Mouse (Mus musculus) neural tube, embryonic 14.5 days (tissue): ENCODE results near the gene Ccl17. TPM values are rescaled to one million over a fixed set of nuclear protein-coding genes. Genes with fewer than 3 reads are reported as not detected.
"Not testable (repeated sequence)": the region's sequence is repeated elsewhere in the genome, so short reads cannot be mapped to it uniquely, and the experiment has no call there.

Source experiments
- ATAC-seq: fragments of 200-750 bp; cut with Nextera tagmentation; 2 replicates; pipeline ENCODE4 v1.8.0; 2017; ENCODE audit warnings: low read depth, mild to moderate bottlenecking, moderate TSS enrichment, moderate library complexity
- H3K27ac ChIP-seq: fragments of 300-500 bp; sonication (generic); 2 replicates; pipeline ENCODE4 v1.5.1; 2014; ENCODE audit warnings: low read depth, mild to moderate bottlenecking, control low read depth, low read length, moderate library complexity, mixed read lengths
- H3K27me3 ChIP-seq: fragments of 300-500 bp; sonication (generic); 2 replicates; pipeline ENCODE4 v1.6.1; 2014; ENCODE audit warnings: low read length; ENCODE audit not compliant: control insufficient read depth, insufficient read depth
- H3K36me3 ChIP-seq: fragments of 300-500 bp; sonication (generic); 2 replicates; pipeline ENCODE4 v1.6.1; 2014; ENCODE audit warnings: low read length, mixed read lengths; ENCODE audit not compliant: control insufficient read depth, insufficient read depth
- H3K4me1 ChIP-seq: fragments of 300-500 bp; sonication (generic); 2 replicates; pipeline ENCODE4 v1.6.1; 2014; ENCODE audit warnings: low read length; ENCODE audit not compliant: control insufficient read depth, insufficient read depth
- H3K4me2 ChIP-seq: fragments of 300-500 bp; sonication (generic); 2 replicates; pipeline ENCODE4 v1.6.1; 2014; ENCODE audit warnings: mild to moderate bottlenecking, low read depth, low read length, control low read depth
- H3K4me3 ChIP-seq: fragments of 300-500 bp; sonication (generic); 2 replicates; pipeline ENCODE4 v1.5.1; 2014; ENCODE audit warnings: low read depth, low read length, control low read depth, mixed read lengths
- H3K9ac ChIP-seq: fragments of 300-500 bp; sonication (generic); replicated peaks from 2 replicates; pipeline ENCODE4 v1.6.1; 2014; ENCODE audit warnings: low read depth, mild to moderate bottlenecking, control low read depth, low read length, mixed read lengths
- H3K9me3 ChIP-seq: fragments of 300-500 bp; sonication (generic); 2 replicates; pipeline ENCODE4 v1.6.1; 2016; ENCODE audit warnings: low read length; ENCODE audit not compliant: control insufficient read depth
- WGBS: fragments of 180-500 bp; shearing (Covaris S2); extraction: QIAGEN DNeasy Blood & Tissue Kit; methylation state at CpG from one replicate; pipeline ENCODE4 v1.1.7; 2014; 5-methylcytosine and 5-hydroxymethylcytosine counted together
- polyA plus RNA-seq: library from polyadenylated mRNA; unstranded; fragments of >200 nt; fragmentation: Nextera tagmentation; extraction: Ambion mirVana; gene quantifications from 2 replicates; pipeline ENCODE4 v1.2.1, GENCODE M21; 2014

The Ccl17 gene
- polyA plus RNA-seq, 1 experiment from 2014 or later, result 1.4 TPM

DNA sequence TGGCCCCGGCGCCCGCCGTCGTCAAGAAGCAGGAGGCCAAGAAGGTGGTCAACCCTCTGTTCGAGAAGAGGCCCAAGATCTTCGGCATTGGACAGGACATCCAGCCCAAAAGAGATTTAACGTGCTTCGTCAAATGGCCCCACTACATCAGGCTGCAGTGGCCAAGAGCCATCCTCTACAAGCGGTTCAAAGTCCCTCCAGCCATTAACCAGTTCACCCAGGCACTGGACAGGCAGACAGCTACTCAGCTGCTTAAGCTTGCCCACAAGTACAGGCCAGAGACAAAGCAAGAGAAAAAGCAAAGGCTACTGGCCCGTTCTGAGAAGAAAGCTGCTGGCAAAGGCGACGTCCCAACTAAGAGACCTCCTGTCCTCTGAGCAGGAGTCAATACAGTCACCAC, 25.5 kb downstream of the Ccl17 start:
- H3K36me3 ChIP-seq, H3K4me2 ChIP-seq, H3K9ac ChIP-seq, H3K27me3 ChIP-seq, H3K4me1 ChIP-seq, H3K27ac ChIP-seq, H3K4me3 ChIP-seq, ATAC-seq, H3K9me3 ChIP-seq: not testable (repeated sequence)
- 96% methylated on average over 13 of the region's 13 CpGs for WGBS

DNA sequence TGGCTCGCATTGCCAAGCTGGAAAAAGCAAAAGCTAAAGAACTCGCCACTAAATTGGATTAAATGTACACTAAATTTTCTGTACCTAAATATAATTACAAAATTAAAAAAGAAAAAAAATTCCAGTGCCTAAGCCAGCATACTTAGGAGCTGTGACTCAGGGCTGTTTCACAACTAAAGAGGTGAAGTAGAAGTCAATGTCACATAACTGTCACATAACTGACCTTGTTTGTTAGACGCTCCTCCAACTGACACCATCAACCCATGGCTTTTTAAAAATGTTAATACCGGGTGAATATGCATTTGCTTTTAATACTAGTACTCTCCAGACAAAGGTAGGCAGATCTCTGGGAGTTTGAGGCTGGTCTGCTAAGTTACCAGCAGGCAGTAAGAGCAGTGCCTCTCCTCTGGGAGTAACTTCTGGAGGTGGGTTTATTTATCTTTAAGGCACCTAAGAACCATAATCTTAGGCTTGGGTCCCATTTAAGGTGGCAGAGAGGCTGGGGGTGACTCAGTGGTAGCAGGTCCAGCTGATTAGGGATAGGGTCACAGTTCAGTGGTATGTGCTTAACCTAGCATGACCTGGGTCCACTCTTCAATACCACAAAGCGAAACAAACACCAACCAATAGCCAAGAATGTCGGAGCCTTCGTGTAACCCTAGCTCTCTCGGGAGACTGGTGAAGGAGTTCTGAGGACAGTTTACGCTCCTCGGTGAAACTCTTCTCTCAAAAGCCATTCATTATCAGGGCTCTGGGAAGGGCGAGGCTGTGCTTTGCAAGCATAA, 26.4 kb downstream of the Ccl17 start:
- no peak overlapping the region for H3K27ac ChIP-seq
- peaks cover 9% of the 10 kb centered on the region for H3K4me1 ChIP-seq
- ATAC-seq, result no peak
- 77% methylated on average over 11 of the region's 11 CpGs for WGBS
- peak overlapping the region; percentile 79 for H3K4me2 ChIP-seq
- H3K4me3 ChIP-seq, result no peak overlapping the region; the same call in 1 of the 2 replicates
- H3K27me3 ChIP-seq, result no peaks in the 10 kb centered on the region
- H3K36me3 ChIP-seq, result no peaks in the 10 kb centered on the region; the same call in 1 of the 2 replicates
- H3K9me3 ChIP-seq, result no peaks in the 10 kb centered on the region
- H3K9ac ChIP-seq, result peak overlapping the region; percentile 90; the same call in 1 of the 2 replicates

DNA sequence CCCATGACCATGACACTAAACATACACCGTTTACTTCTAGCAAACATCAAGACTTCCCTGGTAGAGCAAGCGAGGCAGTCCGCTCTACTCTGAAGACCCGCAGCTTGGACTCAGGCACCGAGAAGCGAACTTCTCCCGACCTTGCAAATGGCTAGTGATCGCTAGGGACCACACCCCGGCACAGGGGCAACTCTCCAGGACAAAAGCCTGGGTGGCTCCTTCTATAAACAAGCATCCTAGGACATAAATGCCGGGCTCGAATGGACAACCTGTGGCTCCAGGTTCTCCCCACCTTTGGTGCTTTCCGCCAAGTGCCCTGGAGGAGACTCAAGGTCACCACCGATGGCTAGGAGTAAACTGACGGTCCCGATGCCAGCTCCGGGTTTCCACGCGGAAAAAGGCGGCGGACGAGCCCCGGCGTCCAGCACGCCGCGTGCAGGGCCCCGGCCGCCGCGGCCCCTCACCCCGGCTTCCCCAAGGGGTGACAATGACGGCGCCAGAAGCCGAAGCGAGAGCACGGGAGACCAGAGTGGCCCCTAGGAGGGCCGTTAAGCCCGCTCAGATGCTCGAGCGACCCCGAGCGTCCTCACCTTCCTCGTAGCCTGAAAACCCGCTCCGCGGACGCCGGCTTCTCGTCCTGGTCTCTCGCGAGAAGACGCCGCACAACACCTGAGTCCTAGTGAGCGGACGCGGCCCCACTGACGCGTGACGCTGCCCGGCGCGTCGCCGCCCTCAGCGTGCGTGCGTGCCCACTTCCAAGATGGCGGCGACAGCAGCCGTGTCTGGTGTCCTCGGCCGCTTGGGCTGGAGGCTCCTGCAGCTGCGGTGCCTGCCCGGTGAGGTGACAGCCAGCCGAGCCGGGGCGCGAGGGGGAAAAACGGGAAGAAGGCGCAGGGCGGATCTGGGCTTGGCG, 27.7 kb downstream of the Ccl17 start, which contains the start of the genes Coq9 and Ciapin1:
Gene Coq9, plus strand, starts transcription at position 660 of the 913 bp plus-strand sequence.
Gene Ciapin1, minus strand, starts transcription at position 697 of the 913 bp plus-strand sequence.
- Histone ChIP-seq H3K27ac (peak within 1 kb of the TSS; percentile 94), H3K9ac (peak within 1 kb of the TSS; percentile 90), H3K4me1 (peaks cover 9% of the 10 kb centered on the region), H3K4me2 (peak within 1 kb of the TSS; percentile 79), H3K27me3 (no peaks in the 10 kb centered on the region), H3K9me3 (no peaks in the 10 kb centered on the region), H3K36me3 (no peaks in the 10 kb centered on the region), H3K4me3 (peak within 1 kb of the TSS; percentile 93)
- WGBS, result under 1% methylated on average over 81 of the region's 82 CpGs
- ATAC-seq, result peak; percentile 98

GRCm38 (mm10) chr8:94838600-94838999, 28.3 kb downstream of the Ccl17 start:
- Histone ChIP-seq H3K4me2 (peak overlapping the region; percentile 49), H3K4me3 (peak overlapping the region; percentile 93), H3K4me1 (peaks cover 9% of the 10 kb centered on the region), H3K9ac (peak overlapping the region; percentile 90), H3K27me3 (no peaks in the 10 kb centered on the region), H3K27ac (peak overlapping the region; percentile 94), H3K9me3 (no peaks in the 10 kb centered on the region), H3K36me3 (no peaks in the 10 kb centered on the region; the same call in 1 of the 2 replicates)
- 0% methylated on average over 24 of the region's 24 CpGs for WGBS
- peak; percentile 64 for ATAC-seq

GRCm38 (mm10) chr8:94841183-94841582, 30.9 kb downstream of the Ccl17 start:
- H3K27ac ChIP-seq, result no peak overlapping the region
- no peaks in the 10 kb centered on the region for H3K27me3 ChIP-seq
- no peak overlapping the region for H3K4me2 ChIP-seq
- H3K4me3 ChIP-seq, result no peak overlapping the region
- H3K4me1 ChIP-seq, result peaks cover 9% of the 10 kb centered on the region
- peaks cover 10% of the 10 kb centered on the region for H3K36me3 ChIP-seq
- H3K9ac ChIP-seq, result no peak overlapping the region
- ATAC-seq, result no peak
- WGBS, result 55% methylated on average over 2 of the region's 2 CpGs
- H3K9me3 ChIP-seq, result no peaks in the 10 kb centered on the region

DNA sequence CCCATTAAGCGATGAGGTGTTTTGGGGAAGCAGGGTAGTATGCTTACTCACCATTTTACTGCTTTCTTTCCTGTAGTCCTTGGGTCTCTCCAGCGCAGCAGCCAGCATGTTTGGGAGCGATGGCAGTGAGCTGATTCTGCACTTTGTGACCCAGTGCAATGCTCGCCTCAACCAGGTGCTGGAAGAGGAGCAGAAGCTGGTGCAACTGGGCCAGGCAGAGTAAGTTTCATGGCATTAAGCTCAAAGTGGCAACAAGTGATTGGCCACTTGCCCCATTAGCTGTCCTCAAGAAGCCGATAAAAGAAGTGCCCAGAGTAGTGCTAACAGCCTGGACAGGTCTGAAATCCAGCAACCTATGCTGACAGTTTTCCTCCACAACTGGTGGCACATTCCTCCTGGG, 39.8 kb downstream of the Ccl17 start:
- H3K9me3 ChIP-seq, result no peaks in the 10 kb centered on the region
- H3K4me3 ChIP-seq, result no peak overlapping the region
- 92% methylated on average over 5 of the region's 5 CpGs for WGBS
- H3K4me2 ChIP-seq, result no peak overlapping the region
- peaks cover 44% of the 10 kb centered on the region for H3K36me3 ChIP-seq
- ATAC-seq, result no peak
- H3K9ac ChIP-seq, result no peak overlapping the region
- H3K27ac ChIP-seq, result no peak overlapping the region
- H3K4me1 ChIP-seq, result no peaks in the 10 kb centered on the region
- no peaks in the 10 kb centered on the region for H3K27me3 ChIP-seq

GRCm38 (mm10) chr8:94854761-94855160, 44.5 kb downstream of the Ccl17 start:
- H3K4me2 ChIP-seq, result not testable (repeated sequence)
- 90% methylated on average over 11 of the region's 11 CpGs for WGBS
- peaks cover 30% of the 10 kb centered on the region for H3K36me3 ChIP-seq

GRCm38 (mm10) chr8:94857011-94857345, 46.7 kb downstream of the Ccl17 start:
- 34% methylated on average over 5 of the region's 5 CpGs for WGBS
- peaks cover 6% of the 10 kb centered on the region; the same call in 1 of the 2 replicates for H3K4me1 ChIP-seq
- H3K4me3 ChIP-seq, result peak overlapping the region; percentile 97
- no peak overlapping the region for H3K4me2 ChIP-seq
- peaks cover 16% of the 10 kb centered on the region; the same call in 1 of the 2 replicates for H3K36me3 ChIP-seq
- no peak overlapping the region for H3K9ac ChIP-seq
- no peaks in the 10 kb centered on the region for H3K27me3 ChIP-seq
- no peaks in the 10 kb centered on the region for H3K9me3 ChIP-seq
- no peak overlapping the region for H3K27ac ChIP-seq
- ATAC-seq, result peak; percentile 39

More at GRCm38 (mm10) chr8:94854761-94855160, 44.5 kb downstream of the Ccl17 start:
- H3K4me3 ChIP-seq, H3K4me1 ChIP-seq, H3K9ac ChIP-seq, H3K9me3 ChIP-seq, H3K27ac ChIP-seq, H3K27me3 ChIP-seq, ATAC-seq: not testable (repeated sequence)
